Mouse (Mus musculus): Measurements from ENCODE around the gene Hcls1.

DNA sequence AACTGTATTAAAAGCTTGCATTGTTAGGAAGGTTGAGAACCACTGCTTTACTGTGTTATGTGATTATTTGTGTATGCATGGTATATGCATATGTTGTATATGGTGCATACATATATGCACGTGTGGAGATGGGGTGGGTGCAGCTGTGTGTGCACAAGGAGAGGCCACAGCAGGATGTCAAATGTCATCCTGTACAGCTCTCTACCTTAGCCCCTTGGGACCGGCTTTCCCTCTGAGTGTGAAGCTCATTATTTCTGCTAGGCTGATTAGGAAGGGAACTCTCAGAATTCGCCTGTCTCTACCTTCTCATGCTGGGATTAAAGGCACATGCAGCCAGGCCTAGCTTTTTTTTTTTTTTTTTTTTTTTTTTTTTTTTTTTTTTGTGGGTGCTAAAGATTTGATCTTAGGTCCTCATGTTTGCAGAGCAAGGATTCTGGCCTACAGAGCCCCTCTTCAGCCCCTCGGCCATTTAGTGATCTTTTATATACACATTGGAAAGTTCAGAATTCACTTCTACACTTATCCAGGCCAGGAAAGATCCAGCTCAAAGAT lies 12.9 kb downstream of the Hcls1 start:
- TF ChIP-seq CTCF (IDR thresholded peaks at IDR 0.05; ENCODE audit: extremely low read depth, insufficient read depth, insufficient read length, insufficient replicate concordance) (no peak), POLR2A (IDR thresholded peaks at IDR 0.05; ENCODE audit: low read depth, low read length) (no peak)
